Mouse (Mus musculus): ENCODE measurements around the gene Bgn. TPM values are rescaled to one million over a fixed set of nuclear protein-coding genes. Genes with fewer than 3 reads are reported as not detected.

Gene Bgn
- 271 TPM for polyA plus RNA-seq (2014; fragmentation: Illumina TruSeq; extraction: RNeasy Lipid Tissue Mini Kit (QIAGEN cat#74804); ENCODE audit: low read depth, low replicate concordance)

DNA sequence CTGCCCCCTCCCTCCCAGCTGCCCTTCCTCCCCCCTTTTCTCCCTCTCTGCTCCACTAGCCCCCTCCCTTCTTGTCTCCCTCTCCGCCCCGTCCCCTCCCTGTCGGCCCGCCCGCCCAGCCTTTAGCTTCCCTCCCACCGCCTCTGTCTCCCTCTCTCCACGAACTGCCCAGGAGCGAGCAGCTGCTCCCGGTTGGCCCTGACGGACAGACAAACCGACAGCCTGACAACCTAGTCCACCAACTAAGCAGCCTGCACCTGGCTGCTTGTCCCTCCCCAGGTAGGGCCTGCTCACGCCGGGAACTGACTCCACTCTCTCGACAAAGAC, at the start of gene Bgn:
Gene Bgn (plus strand): TSS at position 119 of the 327 bp plus-strand sequence.

DNA sequence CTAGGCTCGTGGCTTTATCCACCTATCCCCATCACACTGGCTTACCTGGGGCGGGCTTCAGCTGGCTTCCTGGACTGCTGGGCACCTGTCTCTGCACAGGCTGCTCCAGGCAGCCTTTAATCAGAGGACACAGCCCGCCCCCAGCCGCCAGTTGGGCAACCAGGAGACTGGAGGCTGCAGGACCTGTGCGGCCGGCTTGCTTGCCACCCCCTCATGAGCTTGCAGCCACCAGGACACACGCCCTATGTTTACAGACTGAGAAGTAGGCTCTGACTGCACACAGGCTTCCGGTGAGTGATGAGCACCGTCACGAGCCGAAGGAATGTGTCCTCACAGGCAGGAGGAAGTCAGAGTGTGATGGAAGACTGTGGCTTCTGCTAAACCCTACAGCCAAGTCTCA, 48.1 kb upstream of the Bgn start, which contains the start of gene Trex2:
Gene Trex2 (minus strand): TSS at position 93 of the 400 bp plus-strand sequence.

DNA sequence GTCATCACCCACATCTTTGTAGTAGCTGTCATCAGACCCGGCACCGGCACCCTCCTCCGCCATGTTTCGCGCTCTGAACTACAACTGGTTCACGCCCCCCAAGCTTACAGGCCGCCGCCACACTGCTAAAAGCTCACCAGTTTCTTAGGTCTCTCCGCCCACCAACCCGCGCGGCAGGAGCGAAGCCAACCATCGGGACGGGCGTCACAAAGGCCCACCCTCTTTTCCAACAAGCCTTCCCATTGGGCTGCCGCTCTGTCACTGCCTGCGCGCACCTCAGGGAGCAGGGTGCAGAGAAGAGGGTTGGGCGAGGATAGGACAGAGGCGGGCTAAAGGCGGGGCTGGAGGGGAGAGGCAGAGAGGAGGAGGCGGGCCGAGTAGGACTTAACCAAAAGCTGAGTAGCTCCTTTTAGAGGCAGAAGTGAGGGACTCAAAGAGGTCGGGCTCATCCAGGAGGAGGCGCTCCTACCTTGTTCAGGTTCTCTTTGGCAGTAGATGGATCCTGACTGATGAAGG, 24.5 kb upstream of the Bgn start, which contains the start of gene Haus7:
Gene Haus7 (minus strand): TSS at position 168 of the 516 bp plus-strand sequence.

Other genes with a start within 250 kb of the Bgn start
- 3.9 TPM for gene Xlr4c, start 240.5 kb upstream of the Bgn start, polyA plus RNA-seq (2014; fragmentation: Illumina TruSeq; extraction: RNeasy Lipid Tissue Mini Kit (QIAGEN cat#74804); ENCODE audit: low read depth, low replicate concordance)
- 0.68 TPM for gene Xlr3c, start 218.2 kb upstream of the Bgn start, polyA plus RNA-seq (2014; fragmentation: Illumina TruSeq; extraction: RNeasy Lipid Tissue Mini Kit (QIAGEN cat#74804); ENCODE audit: low read depth, low replicate concordance)
- not detected for gene Xlr5a, start 190.6 kb upstream of the Bgn start, polyA plus RNA-seq (2014; fragmentation: Illumina TruSeq; extraction: RNeasy Lipid Tissue Mini Kit (QIAGEN cat#74804); ENCODE audit: low read depth, low replicate concordance)
- gene Xlr5c, start 190.6 kb upstream of the Bgn start, polyA plus RNA-seq (2014; fragmentation: Illumina TruSeq; extraction: RNeasy Lipid Tissue Mini Kit (QIAGEN cat#74804); ENCODE audit: low read depth, low replicate concordance), result not detected
- not detected for gene Gm45015, start 146.8 kb upstream of the Bgn start, polyA plus RNA-seq (2014; fragmentation: Illumina TruSeq; extraction: RNeasy Lipid Tissue Mini Kit (QIAGEN cat#74804); ENCODE audit: low read depth, low replicate concordance)
- 18.0 TPM for gene Zfp275, start 141.0 kb upstream of the Bgn start, polyA plus RNA-seq (2014; fragmentation: Illumina TruSeq; extraction: RNeasy Lipid Tissue Mini Kit (QIAGEN cat#74804); ENCODE audit: low read depth, low replicate concordance)
- not detected for gene Gm18336, start 84.9 kb upstream of the Bgn start, polyA plus RNA-seq (2014; fragmentation: Illumina TruSeq; extraction: RNeasy Lipid Tissue Mini Kit (QIAGEN cat#74804); ENCODE audit: low read depth, low replicate concordance)
- 0.10 TPM for gene Zfp92, start 72.5 kb upstream of the Bgn start, polyA plus RNA-seq (2014; fragmentation: Illumina TruSeq; extraction: RNeasy Lipid Tissue Mini Kit (QIAGEN cat#74804); ENCODE audit: low read depth, low replicate concordance)
- gene Trex2, start 48.3 kb upstream of the Bgn start, polyA plus RNA-seq (2014; fragmentation: Illumina TruSeq; extraction: RNeasy Lipid Tissue Mini Kit (QIAGEN cat#74804); ENCODE audit: low read depth, low replicate concordance), result 2.0 TPM
- 19.9 TPM for gene Haus7, start 24.6 kb upstream of the Bgn start, polyA plus RNA-seq (2014; fragmentation: Illumina TruSeq; extraction: RNeasy Lipid Tissue Mini Kit (QIAGEN cat#74804); ENCODE audit: low read depth, low replicate concordance)
- 54.7 TPM for gene Atp2b3, start 19.5 kb downstream of the Bgn start, polyA plus RNA-seq (2014; fragmentation: Illumina TruSeq; extraction: RNeasy Lipid Tissue Mini Kit (QIAGEN cat#74804); ENCODE audit: low read depth, low replicate concordance)
- 0.88 TPM for gene Dusp9, start 155.8 kb downstream of the Bgn start, polyA plus RNA-seq (2014; fragmentation: Illumina TruSeq; extraction: RNeasy Lipid Tissue Mini Kit (QIAGEN cat#74804); ENCODE audit: low read depth, low replicate concordance)
- 6.6 TPM for gene Pnck, start 176.5 kb downstream of the Bgn start, polyA plus RNA-seq (2014; fragmentation: Illumina TruSeq; extraction: RNeasy Lipid Tissue Mini Kit (QIAGEN cat#74804); ENCODE audit: low read depth, low replicate concordance)
- 23.2 TPM for gene Slc6a8, start 189.5 kb downstream of the Bgn start, polyA plus RNA-seq (2014; fragmentation: Illumina TruSeq; extraction: RNeasy Lipid Tissue Mini Kit (QIAGEN cat#74804); ENCODE audit: low read depth, low replicate concordance)
- gene Bcap31, start 232.6 kb downstream of the Bgn start, polyA plus RNA-seq (2014; fragmentation: Illumina TruSeq; extraction: RNeasy Lipid Tissue Mini Kit (QIAGEN cat#74804); ENCODE audit: low read depth, low replicate concordance), result 200 TPM
- 15.1 TPM for gene Abcd1, start 233.0 kb downstream of the Bgn start, polyA plus RNA-seq (2014; fragmentation: Illumina TruSeq; extraction: RNeasy Lipid Tissue Mini Kit (QIAGEN cat#74804); ENCODE audit: low read depth, low replicate concordance)